Comparison of ENCODE assay signal across 15 mouse cellular contexts in the genomic region with DNA sequence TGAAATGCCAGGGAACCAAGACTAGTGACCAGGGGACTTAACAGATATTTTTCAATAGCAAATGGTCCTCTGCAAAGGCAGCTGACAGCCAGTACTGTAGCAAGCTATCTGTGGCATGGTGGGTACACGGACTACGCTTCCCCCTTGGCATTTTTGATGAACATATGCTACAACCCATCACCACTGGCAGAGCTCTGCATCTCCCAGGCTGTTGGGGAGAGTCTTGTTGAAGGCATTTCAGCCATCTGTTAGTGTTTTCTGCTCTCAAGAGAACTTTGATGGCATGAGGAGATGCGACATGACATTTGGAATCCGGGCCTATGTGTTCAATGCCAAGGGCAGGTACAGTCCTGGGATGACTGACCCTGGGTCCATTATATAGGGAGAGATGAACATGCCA.
"Had no signal": no experiment of that assay in that cellular context is flagged by ENCODE, and none has a peak within 500 bp of the region (broad histone marks: within the 10 kb centered on the region; RNA-seq: fewer than 3 reads in every experiment).

No protein-coding gene starts in this region.

- DNase-seq: kidney, adult 11 months; kidney, postnatal 10 days; kidney, postnatal 4 days; liver; liver, embryonic 13.5 days; liver, postnatal 0 days; lung, postnatal 14 days; thymus, postnatal 4 days had no signal

- H3K9me3 ChIP-seq: limb, embryonic 12.5 days; liver, embryonic 13.5 days; lung, embryonic 15.5 days; midbrain, embryonic 12.5 days had no signal

- H3K4me1 ChIP-seq: limb, embryonic 12.5 days; liver, embryonic 13.5 days; lung, embryonic 15.5 days; megakaryocyte, embryonic 14.5 days had no signal

- ATAC-seq: liver, postnatal 0 days; midbrain, embryonic 16.5 days had no signal

- H3K27me3 ChIP-seq: liver, embryonic 13.5 days; lung, embryonic 15.5 days; megakaryocyte, embryonic 14.5 days; midbrain, embryonic 12.5 days had no signal

- H3K4me3 ChIP-seq: limb, embryonic 12.5 days; liver, embryonic 13.5 days; lung, embryonic 15.5 days; megakaryocyte, embryonic 14.5 days; midbrain, embryonic 12.5 days had no signal

- H3K36me3 ChIP-seq: limb, embryonic 12.5 days; liver, embryonic 13.5 days; lung, embryonic 15.5 days; midbrain, embryonic 12.5 days had no signal

- H3K4me2 ChIP-seq: limb, embryonic 12.5 days; liver, embryonic 13.5 days; lung, embryonic 15.5 days; midbrain, embryonic 12.5 days had no signal

- H3K9ac ChIP-seq: limb, embryonic 12.5 days; liver, embryonic 13.5 days; liver, postnatal 0 days; lung, embryonic 15.5 days; midbrain, embryonic 12.5 days had no signal

- H3K27ac ChIP-seq: limb, embryonic 12.5 days; liver, embryonic 13.5 days; lung, embryonic 15.5 days; macrophage; midbrain, embryonic 12.5 days; stomach, postnatal 0 days had no signal
